Mouse (Mus musculus) CD8-positive naive resting alpha-beta T cell, adult 2 months (primary cell): ENCODE results near the gene Hspa13.

ENCODE experiments used
- DNase-seq, 2 experiments: peaks; one replicate each; pipeline ENCODE4 v3.0.0; 2022; ENCODE audit warnings: low read depth in 2 of 2, low spot score in 2 of 2

Hspa13 gene

GRCm38 (mm10) chr16:75766388-75767249 lies at the start of gene Hspa13:
TSS of gene Hspa13 (minus strand) at chr16:75767104.
- DNase-seq = peak; percentile 91 to 92

GRCm38 (mm10) chr16:75779271-75779670 lies 12.4 kb upstream of the Hspa13 start:
- DNase-seq = no peak

GRCm38 (mm10) chr16:75773222-75773621 lies 6.3 kb upstream of the Hspa13 start:
- no peak for DNase-seq

GRCm38 (mm10) chr16:75767250-75768002 lies 522 bp upstream of the Hspa13 start:
- DNase-seq = peak in 1 of 2 experiments; percentile 17

- no peak for DNase-seq
These were observed 14.0 kb downstream of the Hspa13 start for GRCm38 (mm10) chr16:75752876-75753275.

- DNase-seq = no peak
These were observed 16.8 kb downstream of the Hspa13 start for GRCm38 (mm10) chr16:75750103-75750502.

GRCm38 (mm10) chr16:75748926-75749325 lies 18.0 kb downstream of the Hspa13 start:
- DNase-seq = no peak

- no peak for DNase-seq
These were observed 22.9 kb downstream of the Hspa13 start for GRCm38 (mm10) chr16:75744014-75744413.

- no peak for DNase-seq
These were observed 49.3 kb downstream of the Hspa13 start for GRCm38 (mm10) chr16:75717405-75718173.

- peak; percentile 11 to 27 for DNase-seq
These were observed 70.7 kb downstream of the Hspa13 start for GRCm38 (mm10) chr16:75696176-75696575.
